Mouse (Mus musculus) cerebellum, adult 2 months (tissue): ENCODE measurements around the gene Znhit2. TPM values are rescaled to one million over a fixed set of nuclear protein-coding genes. Genes with fewer than 3 reads are reported as not detected.

Source experiments
- DNase-seq, 2 experiments: peaks; one replicate each; pipeline ENCODE4 v3.0.0; 2021
- H3K27ac ChIP-seq: fragments of 200-500 bp; 2 replicates; pipeline ENCODE4 v1.5.1; 2012; ENCODE audit warnings: low read length, control low read depth, inconsistent platforms; ENCODE audit not compliant: insufficient read depth
- H3K27me3 ChIP-seq: fragments of 200-500 bp; 2 replicates; pipeline ENCODE4 v1.6.1; 2012; ENCODE audit warnings: inconsistent platforms, mild to moderate bottlenecking, low read length, moderate library complexity; ENCODE audit not compliant: control insufficient read depth, insufficient read depth
- H3K4me1 ChIP-seq: fragments of 200-500 bp; 2 replicates; pipeline ENCODE4 v1.6.1; 2011; ENCODE audit warnings: low read length; ENCODE audit not compliant: control insufficient read depth, insufficient read depth
- H3K4me3 ChIP-seq: fragments of 200-500 bp; replicated peaks from 2 replicates; pipeline ENCODE3; 2011; ENCODE audit warnings: mild to moderate bottlenecking, low read depth, low read length, control low read depth; ENCODE audit not compliant: insufficient read depth
- CTCF ChIP-seq: fragments of 200-500 bp; IDR thresholded peaks from 2 replicates; pipeline ENCODE4 v1.5.1; 2011; ENCODE audit warnings: low read depth, mild to moderate bottlenecking, control low read depth, low read length, moderate library complexity, borderline replicate concordance; ENCODE audit not compliant: insufficient read depth
- POLR2A ChIP-seq: fragments of 200-500 bp; IDR thresholded peaks from 2 replicates; pipeline ENCODE4 v1.6.1; 2011; ENCODE audit warnings: low read length, control low read depth, borderline replicate concordance; ENCODE audit not compliant: insufficient read depth
- WGBS: fragments of 180-500 bp; shearing (Covaris S2); methylation state at CpG from one replicate; pipeline ENCODE4 v1.1.7; 2018; 5-methylcytosine and 5-hydroxymethylcytosine counted together
- polyA plus RNA-seq: library from polyadenylated mRNA; depleted of rRNA; stranded (reverse); fragments of >200 nt; gene quantifications from 2 replicates; pipeline ENCODE4 v1.2.3, GENCODE M21; 2012

Gene Znhit2
- polyA plus RNA-seq, 1 experiment = 51.5 TPM

DNA sequence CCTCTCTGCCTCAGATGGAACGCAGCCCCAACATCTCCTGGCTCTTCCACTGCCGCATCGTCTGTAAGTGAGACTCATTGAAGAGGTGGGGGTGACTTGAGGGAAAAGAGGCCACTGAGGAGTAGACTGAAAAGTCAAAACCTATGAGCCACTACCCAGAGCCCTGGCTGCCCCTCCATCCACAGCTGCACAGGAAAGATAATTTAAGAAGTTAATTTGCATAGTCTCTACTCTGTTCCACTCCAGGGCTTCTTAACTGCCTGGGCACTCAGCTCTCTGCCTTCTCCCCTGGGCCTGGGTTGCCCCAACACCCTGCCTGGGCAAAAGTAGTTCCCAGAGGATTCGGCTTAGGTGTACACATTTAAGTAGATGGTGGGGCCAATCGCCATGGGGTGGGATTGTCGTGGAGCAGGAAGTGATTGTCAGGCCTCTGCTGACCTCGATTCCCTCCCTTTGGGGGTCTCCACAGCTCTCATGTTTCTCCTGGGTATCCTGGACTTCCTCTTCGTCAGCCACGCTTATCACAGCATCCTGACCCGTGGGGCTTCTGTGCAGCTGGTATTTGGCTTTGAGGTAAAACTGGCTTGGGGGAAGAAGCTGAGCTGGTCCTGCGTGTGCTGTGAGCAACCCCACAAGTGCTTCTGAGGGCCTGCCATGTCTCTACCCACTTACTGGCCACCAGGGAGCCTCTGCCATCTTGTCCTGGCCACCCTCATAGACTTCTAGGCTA lies 12.1 kb upstream of the Znhit2 start:
- no peak for DNase-seq
- no peaks in the 10 kb centered on the region; the same call in 1 of the 2 replicates for H3K4me1 ChIP-seq
- WGBS = 85% methylated on average over 11 of the region's 11 CpGs
- H3K4me3 ChIP-seq = no peak overlapping the region
- no peaks in the 10 kb centered on the region for H3K27me3 ChIP-seq
- no peak for TF ChIP-seq CTCF
- no peak for TF ChIP-seq POLR2A
- H3K27ac ChIP-seq = no peak overlapping the region

DNA sequence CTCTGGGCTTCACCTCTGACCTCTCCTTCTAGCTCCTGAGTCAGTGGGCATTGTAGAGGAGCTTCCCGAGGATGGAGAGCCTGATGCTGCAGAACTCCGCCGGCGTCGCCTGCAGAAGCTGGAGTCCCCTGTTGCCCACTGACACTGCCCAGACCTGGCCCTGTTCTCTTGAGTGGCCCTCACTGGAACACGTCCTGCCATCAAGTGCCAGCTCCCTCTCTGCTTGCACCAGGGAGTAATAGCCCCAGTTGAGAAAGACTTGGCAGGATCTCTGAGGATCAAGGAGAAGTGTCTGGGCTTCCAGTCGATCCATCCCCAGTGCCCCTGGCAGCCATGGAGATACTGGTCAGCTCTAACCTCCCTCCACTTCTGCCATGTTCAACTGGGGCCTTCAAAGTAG lies 8.5 kb upstream of the Znhit2 start:
- H3K27ac ChIP-seq = no peak overlapping the region
- H3K27me3 ChIP-seq = no peaks in the 10 kb centered on the region
- WGBS = 71% methylated on average over 7 of the region's 7 CpGs
- H3K4me3 ChIP-seq = no peak overlapping the region
- TF ChIP-seq POLR2A (no peak), CTCF (no peak)
- H3K4me1 ChIP-seq = no peaks in the 10 kb centered on the region; the same call in 1 of the 2 replicates
- DNase-seq = no peak

DNA sequence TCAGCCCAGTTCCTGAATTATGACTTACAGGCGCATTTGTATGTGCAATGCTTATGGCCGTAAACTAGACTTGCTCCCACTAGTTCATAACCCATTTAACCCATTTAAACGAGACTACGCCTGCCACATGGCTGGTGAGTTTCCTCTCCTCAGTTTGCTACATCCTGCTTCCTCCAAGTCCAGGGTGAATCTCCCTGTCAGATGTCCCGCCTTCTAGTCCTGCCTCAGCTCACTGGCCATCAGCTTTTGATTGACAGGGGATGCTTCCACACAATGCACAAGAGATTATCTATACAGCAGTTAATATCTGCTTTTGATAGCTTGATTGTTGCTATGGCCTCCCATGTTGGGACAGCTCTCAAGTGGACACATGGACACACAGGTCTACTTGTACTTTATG lies 6.7 kb upstream of the Znhit2 start:
- TF ChIP-seq CTCF (no peak), POLR2A (no peak)
- Histone ChIP-seq H3K27me3 (no peaks in the 10 kb centered on the region), H3K4me1 (peaks cover 4% of the 10 kb centered on the region), H3K27ac (no peak overlapping the region), H3K4me3 (no peak overlapping the region)
- DNase-seq = no peak
- WGBS = 78% methylated on average over 5 of the region's 5 CpGs

DNA sequence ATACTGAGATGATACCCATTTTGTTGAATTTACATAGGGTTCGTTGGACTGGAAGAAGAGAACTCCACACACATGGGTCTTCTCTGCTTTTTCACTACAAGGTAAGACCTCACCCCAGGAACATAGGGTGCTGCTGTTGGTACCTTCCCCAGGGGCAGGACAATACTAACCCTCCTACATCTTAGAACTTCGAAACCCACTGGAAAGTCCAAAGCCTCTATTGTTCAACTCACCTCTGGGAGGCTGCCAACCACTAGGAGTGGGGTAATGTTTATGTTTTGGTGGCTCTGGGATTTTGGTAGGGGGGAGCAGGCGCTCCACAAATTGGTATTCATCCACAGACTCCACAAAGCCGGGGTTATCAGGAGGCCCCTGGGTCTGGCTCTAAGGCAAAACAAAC lies 4.3 kb upstream of the Znhit2 start:
- no peak overlapping the region for H3K4me3 ChIP-seq
- no peak overlapping the region for H3K27ac ChIP-seq
- peaks cover 7% of the 10 kb centered on the region; the same call in 1 of the 2 replicates for H3K4me1 ChIP-seq
- peak; percentile 14 to 15 for DNase-seq
- 34% methylated on average over 4 of the region's 4 CpGs for WGBS
- H3K27me3 ChIP-seq = no peaks in the 10 kb centered on the region
- TF ChIP-seq POLR2A (no peak), CTCF (no peak)

DNA sequence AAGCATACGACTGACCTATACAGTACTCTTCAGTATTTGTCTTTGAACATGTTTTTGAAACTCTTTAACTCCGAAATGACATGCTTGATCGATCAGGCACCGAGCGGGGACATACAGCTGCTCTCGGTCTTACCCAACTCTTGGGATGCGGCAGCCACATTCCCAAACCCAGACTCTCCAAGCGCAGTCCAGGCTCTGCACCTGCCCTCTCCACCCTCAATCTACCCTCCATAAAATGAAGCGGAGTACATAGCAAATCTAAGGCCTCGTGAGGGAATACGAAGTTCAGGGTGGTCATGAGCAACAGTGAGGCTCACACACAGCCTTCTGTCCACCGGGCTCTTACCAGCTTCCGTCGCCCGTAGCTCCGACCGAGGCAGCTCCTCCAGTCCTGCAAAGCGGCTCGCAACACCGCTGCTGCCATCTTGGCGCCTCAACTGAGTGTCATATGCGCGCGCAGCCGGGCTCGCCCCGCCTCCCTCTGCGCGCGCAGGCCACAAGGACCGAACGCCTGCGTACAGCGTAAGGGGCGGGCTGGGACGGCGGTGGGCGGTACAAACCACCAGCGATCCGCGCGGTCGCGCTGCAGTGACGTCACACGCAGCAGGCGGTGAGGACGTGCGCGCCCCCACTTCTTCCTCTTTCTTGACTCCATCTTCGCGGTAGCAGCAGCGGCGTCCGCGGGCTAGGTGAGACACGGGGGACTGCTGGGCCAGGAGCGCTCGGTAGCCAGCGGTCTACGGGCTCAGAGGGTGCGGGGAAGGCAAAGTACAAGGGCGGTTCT lies 3.5 kb upstream of the Znhit2 start, which contains the start of the genes Mrpl49 and Fau:
Mrpl49 (minus strand) TSS at position 473 of the 784 bp plus-strand sequence.
Fau (plus strand) TSS at position 532 of the 784 bp plus-strand sequence.
- DNase-seq = peak; percentile 98 to 99
- Histone ChIP-seq H3K27me3 (no peaks in the 10 kb centered on the region), H3K4me1 (peaks cover 12% of the 10 kb centered on the region), H3K4me3 (peak within 1 kb of the TSS; percentile 90), H3K27ac (peak within 1 kb of the TSS; percentile 63)
- no peak for TF ChIP-seq CTCF
- TF ChIP-seq POLR2A = peak; percentile 99
- WGBS = under 1% methylated on average over 62 of the region's 63 CpGs

DNA sequence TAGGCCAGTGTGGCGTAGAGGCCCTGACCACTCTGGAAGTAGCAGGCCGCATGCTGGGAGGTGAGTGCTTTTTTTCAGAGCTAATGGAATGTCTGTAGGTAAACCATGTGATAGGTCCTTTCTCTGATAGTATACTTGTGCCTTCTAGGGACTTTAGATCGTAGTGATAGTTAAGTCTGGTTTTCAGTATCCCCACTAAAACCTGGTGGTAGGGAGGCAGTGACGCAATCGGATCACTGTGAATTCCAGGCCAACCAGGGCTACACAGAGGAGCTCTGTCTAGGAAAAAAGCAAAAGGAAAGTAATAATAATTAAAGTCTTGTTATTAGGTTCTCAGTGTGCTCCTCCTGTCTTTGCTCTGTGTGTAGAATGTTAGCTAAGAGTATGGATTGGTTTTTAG lies 2.5 kb upstream of the Znhit2 start:
- 22% methylated on average over 5 of the region's 5 CpGs for WGBS
- no peak for DNase-seq
- no peak for TF ChIP-seq POLR2A
- TF ChIP-seq CTCF = no peak
- no peak overlapping the region for H3K27ac ChIP-seq
- H3K4me3 ChIP-seq = peak overlapping the region; percentile 58
- H3K27me3 ChIP-seq = no peaks in the 10 kb centered on the region
- peaks cover 19% of the 10 kb centered on the region for H3K4me1 ChIP-seq

DNA sequence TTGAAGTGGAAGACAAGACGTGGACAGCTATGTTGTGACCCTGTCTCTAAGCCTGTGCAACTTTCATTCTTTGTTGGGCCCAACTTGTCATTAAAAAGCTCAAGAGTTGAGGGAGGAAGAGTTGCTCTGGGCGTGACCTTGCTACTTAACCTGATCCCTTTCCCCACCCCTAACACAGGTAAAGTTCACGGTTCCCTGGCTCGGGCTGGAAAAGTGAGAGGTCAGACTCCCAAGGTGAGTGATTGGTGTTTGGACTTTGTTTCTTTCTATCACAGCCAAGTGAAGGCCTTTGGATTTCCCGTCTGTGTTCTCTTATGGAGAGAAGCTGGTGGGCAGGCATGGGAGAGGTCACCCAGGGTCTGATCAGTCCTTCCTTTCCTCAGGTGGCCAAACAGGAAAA lies 2.0 kb upstream of the Znhit2 start:
- TF ChIP-seq POLR2A = no peak
- DNase-seq = peak; percentile 6 to 9
- Histone ChIP-seq H3K27ac (no peak overlapping the region), H3K4me1 (peaks cover 19% of the 10 kb centered on the region), H3K4me3 (peak overlapping the region; percentile 58), H3K27me3 (no peaks in the 10 kb centered on the region)
- 82% methylated on average over 5 of the region's 5 CpGs for WGBS

DNA sequence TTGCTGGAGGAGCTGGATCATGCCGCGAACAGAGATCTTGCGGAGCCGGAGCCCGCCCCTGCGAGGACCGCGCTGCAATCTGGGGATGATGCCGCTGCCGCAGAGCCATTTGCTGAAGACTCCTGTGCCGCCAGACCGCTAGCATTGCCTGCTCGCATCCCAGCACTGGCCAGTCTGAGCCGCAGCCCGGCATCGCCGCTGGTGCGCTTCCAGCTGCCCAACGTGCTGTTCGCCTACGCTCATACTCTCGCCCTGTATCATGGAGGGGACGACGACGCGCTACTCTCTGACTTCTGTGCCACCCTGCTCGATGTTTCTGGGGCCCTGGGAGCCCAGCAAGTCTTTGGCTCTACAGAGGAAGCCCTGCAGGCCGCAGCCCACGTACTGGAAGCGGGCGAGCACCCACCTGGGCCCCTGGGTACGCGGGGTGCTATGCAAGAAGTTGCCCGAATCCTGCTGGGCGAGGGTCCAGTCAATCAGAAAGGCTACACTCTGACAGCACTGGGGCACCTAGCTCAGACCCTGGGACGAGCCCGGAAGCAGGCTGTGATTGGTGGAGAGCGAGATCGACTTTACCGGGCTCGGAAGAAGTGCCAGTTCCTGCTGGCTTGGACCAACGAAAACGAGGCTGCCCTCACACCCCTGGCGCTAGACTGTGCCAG lies 780 bp downstream of the Znhit2 start:
- H3K4me3 ChIP-seq = peak overlapping the region; percentile 75
- H3K27me3 ChIP-seq = no peaks in the 10 kb centered on the region
- peak overlapping the region; percentile 67 for H3K27ac ChIP-seq
- TF ChIP-seq CTCF = no peak
- no peak for TF ChIP-seq POLR2A
- peak; percentile 38 to 45 for DNase-seq
- under 1% methylated on average over 44 of the region's 44 CpGs for whole genome bisulfite sequencing
- peaks cover 25% of the 10 kb centered on the region for H3K4me1 ChIP-seq
